Mouse (Mus musculus) brain, embryonic 14.5 days (tissue): Measurements from ENCODE around the gene Plxna2.

Experiments used
- CTCF ChIP-seq: fragments of 200-500 bp; IDR thresholded peaks from 2 replicates; pipeline ENCODE4 v1.5.1; 2012; ENCODE audit warnings: inconsistent platforms, mild to moderate bottlenecking, moderate library complexity, borderline replicate concordance; ENCODE audit not compliant: insufficient read depth, insufficient read length; ENCODE audit errors: extremely low read depth
- POLR2A ChIP-seq: fragments of 200-500 bp; IDR thresholded peaks from 2 replicates; pipeline ENCODE4 v1.6.1; 2012; ENCODE audit warnings: mild to moderate bottlenecking, inconsistent platforms, borderline replicate concordance; ENCODE audit not compliant: poor library complexity, insufficient read depth, insufficient read length, severe bottlenecking; ENCODE audit errors: extremely low read depth

- no peak for TF ChIP-seq POLR2A
- TF ChIP-seq CTCF = no peak
Observed at GRCm38 (mm10) chr1:194756409-194756808, 138.4 kb downstream of the Plxna2 start.
